Mouse (Mus musculus) MEL (cell line): ENCODE results near the gene Pakap. TPM values are rescaled to one million over a fixed set of nuclear protein-coding genes. Genes with fewer than 3 reads are reported as not detected.

Source experiments
- DNase-seq: peaks from one replicate; pipeline ENCODE4 v3.0.0; 2011; ENCODE audit warnings: low read depth, low spot score
- H3K27ac ChIP-seq: 2 replicates; pipeline ENCODE4 v1.5.1; 2012; ENCODE audit warnings: low read depth, mild to moderate bottlenecking, control low read depth, low read length, moderate library complexity; ENCODE audit not compliant: control insufficient read depth
- H3K27me3 ChIP-seq, 2 experiments: fragments of 150-350 bp in 1 of 2; sonication (generic) in 1 of 2; 2 replicates each; pipeline ENCODE4 v1.6.1; 2012; ENCODE audit warnings: low read length in 2 of 2, mild to moderate bottlenecking in 2 of 2, improper control_type of control experiment in 1 of 2, moderate library complexity in 1 of 2; ENCODE audit not compliant: insufficient read depth in 2 of 2, control insufficient read depth in 1 of 2
- H3K36me3 ChIP-seq, 2 experiments: 2 replicates each; pipeline ENCODE4 v1.6.1; 2012 to 2014; ENCODE audit warnings: low read length in 2 of 2, improper control_type of control experiment in 1 of 2, inconsistent platforms in 1 of 2, mild to moderate bottlenecking in 1 of 2; ENCODE audit not compliant: insufficient read depth in 2 of 2, control insufficient read depth in 1 of 2
- H3K4me1 ChIP-seq, 2 experiments: fragments of 150-350 bp in 1 of 2; sonication (generic) in 1 of 2; 2 replicates each; pipeline ENCODE4 v1.6.1; 2012; ENCODE audit warnings: low read length in 2 of 2, improper control_type of control experiment in 1 of 2, mild to moderate bottlenecking in 1 of 2; ENCODE audit not compliant: insufficient read depth in 2 of 2, control insufficient read depth in 1 of 2
- H3K4me3 ChIP-seq, 2 experiments: fragments of 150-350 bp in 1 of 2; sonication (generic) in 1 of 2; 2 replicates each; pipeline ENCODE4 v1.5.1; 2012; ENCODE audit warnings: low read depth in 2 of 2, low read length in 2 of 2, mild to moderate bottlenecking in 2 of 2, moderate library complexity in 2 of 2, control low read depth in 1 of 2, improper control_type of control experiment in 1 of 2; ENCODE audit not compliant: control insufficient read depth in 1 of 2, insufficient read depth in 1 of 2
- H3K79me2 ChIP-seq: 2 replicates; pipeline ENCODE4 v1.6.1; 2012; ENCODE audit warnings: mild to moderate bottlenecking, low read length, moderate library complexity; ENCODE audit not compliant: control insufficient read depth, poor library complexity, insufficient read depth
- H3K9ac ChIP-seq: 2 replicates; pipeline ENCODE4 v1.6.1; 2012; ENCODE audit warnings: low read depth, mild to moderate bottlenecking, control low read depth, low read length, moderate library complexity; ENCODE audit not compliant: control insufficient read depth, poor library complexity, severe bottlenecking
- H3K9me3 ChIP-seq: fragments of 150-350 bp; sonication (generic); replicated peaks from 2 replicates; pipeline ENCODE4 v1.6.1; 2012; ENCODE audit warnings: mild to moderate bottlenecking, low read length, improper control_type of control experiment, moderate library complexity; ENCODE audit not compliant: insufficient read depth
- CHD1 ChIP-seq: IDR thresholded peaks from 2 replicates; pipeline ENCODE4 v1.6.1; 2012; ENCODE audit warnings: low read depth, mild to moderate bottlenecking, inconsistent platforms, low read length, improper control_type of control experiment
- CHD2 ChIP-seq: IDR thresholded peaks from 2 replicates; pipeline ENCODE4 v1.6.1; 2011; ENCODE audit warnings: low read length, improper control_type of control experiment
- CTCF ChIP-seq, 3 experiments: IDR thresholded peaks in 2 of 3; conservative IDR thresholded peaks in 1 of 3; 2 replicates each; pipeline ENCODE4 v1.5.1; 2011 to 2012; ENCODE audit warnings: low read length in 3 of 3, low read depth in 2 of 3, mild to moderate bottlenecking in 2 of 3, improper control_type of control experiment in 1 of 3, inconsistent platforms in 1 of 3, mixed read lengths in 1 of 3, moderate library complexity in 1 of 3; ENCODE audit not compliant: control insufficient read depth in 1 of 3, insufficient read depth in 1 of 3, poor library complexity in 1 of 3, severe bottlenecking in 1 of 3
- E2F4 ChIP-seq: IDR thresholded peaks from 2 replicates; pipeline ENCODE4 v1.6.1; 2011; ENCODE audit warnings: low read depth, low read length, improper control_type of control experiment, borderline replicate concordance
- ELF1 ChIP-seq: IDR thresholded peaks from 2 replicates; pipeline ENCODE4 v1.6.1; 2014; ENCODE audit warnings: low read depth, mild to moderate bottlenecking, inconsistent platforms, low read length, improper control_type of control experiment, moderate library complexity
- EP300 ChIP-seq, 2 experiments: IDR thresholded peaks; 2 replicates each; pipeline ENCODE4 v1.6.1; 2011; ENCODE audit warnings: improper control_type of control experiment in 2 of 2, low read length in 2 of 2, low read depth in 1 of 2, mild to moderate bottlenecking in 1 of 2
- GABPA ChIP-seq: IDR thresholded peaks from 2 replicates; pipeline ENCODE4 v1.6.1; 2012; ENCODE audit warnings: low read depth, mild to moderate bottlenecking, inconsistent platforms, low read length, improper control_type of control experiment, moderate library complexity
- GATA1 ChIP-seq: IDR thresholded peaks from 2 replicates; pipeline ENCODE4 v1.6.1; 2011; ENCODE audit warnings: low read depth, low read length, improper control_type of control experiment
- MAX ChIP-seq: IDR thresholded peaks from 2 replicates; pipeline ENCODE4 v1.6.1; 2011; ENCODE audit warnings: low read length, improper control_type of control experiment
- MYB ChIP-seq: IDR thresholded peaks from 2 replicates; pipeline ENCODE4 v1.6.1; 2011; ENCODE audit warnings: mild to moderate bottlenecking, low read depth, low read length, improper control_type of control experiment
- NELFE ChIP-seq: IDR thresholded peaks from 2 replicates; pipeline ENCODE4 v1.6.1; 2011; ENCODE audit warnings: low read depth, low read length, improper control_type of control experiment
- POLR2A ChIP-seq, 2 experiments: IDR thresholded peaks; 2 replicates each; pipeline ENCODE4 v1.6.1; 2011 to 2012; ENCODE audit warnings: low read length in 2 of 2, mild to moderate bottlenecking in 2 of 2, control low read depth in 1 of 2, improper control_type of control experiment in 1 of 2, low read depth in 1 of 2, moderate library complexity in 1 of 2; ENCODE audit not compliant: control insufficient read depth in 1 of 2, insufficient read depth in 1 of 2, poor library complexity in 1 of 2
- POLR2AphosphoS5 ChIP-seq: IDR thresholded peaks from 2 replicates; pipeline ENCODE4 v1.6.1; 2012; ENCODE audit warnings: low read depth, borderline replicate concordance, mild to moderate bottlenecking, inconsistent platforms, low read length, moderate library complexity, mixed read lengths
- SIN3A ChIP-seq: IDR thresholded peaks from 2 replicates; pipeline ENCODE4 v1.6.1; 2012; ENCODE audit warnings: low read length, improper control_type of control experiment, inconsistent platforms
- TAL1 ChIP-seq: IDR thresholded peaks from 2 replicates; pipeline ENCODE4 v1.6.1; 2012; ENCODE audit warnings: mild to moderate bottlenecking, inconsistent platforms, low read length, moderate library complexity, mixed read lengths
- USF2 ChIP-seq, 2 experiments: IDR thresholded peaks; 2 replicates each; pipeline ENCODE4 v1.6.1; 2011 to 2012; ENCODE audit warnings: improper control_type of control experiment in 2 of 2, low read length in 2 of 2, borderline replicate concordance in 1 of 2, inconsistent platforms in 1 of 2, low read depth in 1 of 2, mild to moderate bottlenecking in 1 of 2; ENCODE audit not compliant: insufficient read depth in 1 of 2
- ZKSCAN1 ChIP-seq: IDR thresholded peaks from 2 replicates; pipeline ENCODE4 v1.6.1; 2012; ENCODE audit warnings: low read depth, mild to moderate bottlenecking, inconsistent platforms, low read length, improper control_type of control experiment, moderate library complexity
- polyA plus RNA-seq, 2 experiments: library from polyadenylated mRNA; stranded (reverse) in 1 of 2; unstranded in 1 of 2; fragments of >175 nt in 1 of 2; fragments of >200 nt in 1 of 2; gene quantifications; 2 replicates each; pipeline versions ENCODE4 v1.2.1 to v1.2.4; 2012; ENCODE audit warnings: low replicate concordance in 2 of 2, low read depth in 1 of 2; ENCODE audit not compliant: insufficient read length in 2 of 2, insufficient read depth in 1 of 2, missing spikeins in 1 of 2
- total RNA-seq: library from RNA; depleted of rRNA; stranded (reverse); fragments of 300-350 nt; gene quantifications from 2 replicates; pipeline ENCODE4 v1.2.3, GENCODE M21; 2012

Pakap gene
- total and polyA plus RNA-seq, 3 experiments = not detected

DNA sequence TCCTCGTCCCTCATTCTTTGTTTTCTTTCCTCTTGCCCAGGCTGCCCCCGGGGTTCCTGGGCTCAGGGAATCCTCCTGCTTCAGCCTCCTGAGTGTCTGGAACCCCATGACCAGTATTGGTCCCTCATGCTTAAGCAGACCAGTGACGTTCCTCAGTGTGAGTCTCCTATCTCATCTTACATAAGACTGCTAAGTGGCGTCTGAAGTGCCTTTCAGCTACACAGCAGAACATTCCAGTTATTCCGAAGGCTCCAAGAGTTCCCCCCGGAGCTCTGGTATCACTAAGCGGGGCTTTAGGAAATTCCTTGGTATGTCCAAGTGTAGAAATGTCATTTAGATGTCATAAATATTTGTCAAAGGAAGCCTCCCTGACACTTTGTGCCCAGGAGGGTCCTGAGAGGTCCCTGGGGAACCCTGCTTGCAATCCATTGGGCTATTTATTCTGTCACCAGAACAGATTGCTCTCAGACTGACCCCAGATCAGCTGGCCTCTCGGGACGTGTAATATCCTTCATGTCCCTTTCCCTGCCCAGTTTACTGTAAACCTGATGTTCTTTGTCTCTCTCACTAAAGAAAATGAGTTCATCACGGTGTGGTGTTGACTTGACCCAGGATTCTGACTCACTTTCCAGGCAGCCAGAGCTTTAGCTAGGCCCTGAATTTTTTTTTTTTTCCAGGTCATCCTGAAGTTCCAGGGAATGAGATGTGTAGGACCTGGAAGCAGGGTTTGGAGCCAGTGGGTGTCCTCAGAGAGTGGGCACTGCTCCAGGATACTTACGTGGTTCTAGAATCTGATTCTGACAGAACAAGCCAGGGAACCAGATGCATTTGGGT lies 274.7 kb downstream of the Pakap start:
- Histone ChIP-seq H3K79me2 (no peaks in the 10 kb centered on the region), H3K4me1 (peaks cover 0 to 4% of the 10 kb centered on the region in 2 experiments; a peak in 3 of 4 replicates), H3K9ac (no peak overlapping the region), H3K36me3 (peaks cover 0 to 2% of the 10 kb centered on the region in 2 experiments; a peak in 1 of 4 replicates), H3K27ac (no peak overlapping the region), H3K27me3 (no peaks in the 10 kb centered on the region), H3K9me3 (no peaks in the 10 kb centered on the region), H3K4me3 (no peak overlapping the region)
- no peak for DNase-seq
- TF ChIP-seq POLR2AphosphoS5 = no peak
- no peak for TF ChIP-seq CHD1
- TF ChIP-seq USF2 (IDR thresholded peaks at IDR 0.05; ENCODE audit: borderline replicate concordance in 1 of 2, insufficient read depth in 1 of 2, low read depth in 1 of 2, low read length in 2 of 2) = no peak
- no peak for TF ChIP-seq MAX
- TF ChIP-seq GABPA = no peak
- no peak for TF ChIP-seq ELF1
- no peak for TF ChIP-seq TAL1

DNA sequence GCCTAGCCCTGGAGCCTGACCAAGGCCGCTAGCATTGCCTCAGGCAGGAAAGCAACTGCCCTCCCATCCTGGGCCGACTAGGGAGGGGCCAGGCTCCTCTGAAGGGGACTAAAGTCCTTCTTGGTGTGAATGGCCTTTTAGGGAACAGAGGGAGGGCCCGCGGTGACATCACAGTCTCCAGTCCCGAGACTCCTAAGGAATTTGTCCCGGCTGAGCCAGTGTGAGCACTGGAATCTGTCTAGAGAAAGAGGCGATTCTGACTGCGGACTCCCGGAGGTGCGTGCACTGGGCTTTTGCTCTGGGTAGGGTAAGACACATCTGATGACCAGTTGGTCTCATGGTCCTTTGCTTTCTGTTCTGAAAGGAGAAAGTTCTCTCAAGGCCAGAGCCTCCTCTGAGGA lies 277.1 kb downstream of the Pakap start:
- Histone ChIP-seq H3K27me3 (no peaks in the 10 kb centered on the region), H3K4me3 (no peak overlapping the region), H3K79me2 (no peaks in the 10 kb centered on the region), H3K9me3 (no peaks in the 10 kb centered on the region), H3K9ac (no peak overlapping the region), H3K27ac (no peak overlapping the region), H3K36me3 (peaks cover 0 to 2% of the 10 kb centered on the region in 2 experiments; a peak in 1 of 4 replicates), H3K4me1 (peaks cover 0 to 9% of the 10 kb centered on the region in 2 experiments; a peak in 3 of 4 replicates)
- no peak for DNase-seq
- TF ChIP-seq MYB = no peak
- TF ChIP-seq CHD2 = no peak
- TF ChIP-seq POLR2A (IDR thresholded peaks at IDR 0.05; ENCODE audit: control insufficient read depth in 1 of 2, insufficient read depth in 1 of 2, low read depth in 1 of 2, low read length in 2 of 2, poor library complexity in 1 of 2) = no peak
- TF ChIP-seq NELFE = no peak
- no peak for TF ChIP-seq GATA1
- no peak for TF ChIP-seq MAX
- TF ChIP-seq CHD1 = no peak
- TF ChIP-seq E2F4 = no peak
- TF ChIP-seq SIN3A = no peak
- no peak for TF ChIP-seq ZKSCAN1
- no peak for TF ChIP-seq EP300 (IDR thresholded peaks at IDR 0.05; ENCODE audit: low read depth in 1 of 2, low read length in 2 of 2)
- no peak for TF ChIP-seq CTCF (IDR thresholded peaks at IDR 0.05 in 2 of 3, conservative IDR thresholded peaks at IDR 0.05 in 1 of 3; ENCODE audit: control insufficient read depth in 1 of 3, insufficient read depth in 1 of 3, low read depth in 2 of 3, low read length in 3 of 3, poor library complexity in 1 of 3, severe bottlenecking in 1 of 3)
